Mouse (Mus musculus): ENCODE measurements at regions not wholly inside any gene's neighbourhood (a gene's known extent, or its start where the extent isn't known, plus 50 kb on each side); places are given as distances from the start of the nearest gene placed in this dataset.
A peak's percentile ranks its signal among the peaks of the same experiment; 100 is the strongest.

DNA sequence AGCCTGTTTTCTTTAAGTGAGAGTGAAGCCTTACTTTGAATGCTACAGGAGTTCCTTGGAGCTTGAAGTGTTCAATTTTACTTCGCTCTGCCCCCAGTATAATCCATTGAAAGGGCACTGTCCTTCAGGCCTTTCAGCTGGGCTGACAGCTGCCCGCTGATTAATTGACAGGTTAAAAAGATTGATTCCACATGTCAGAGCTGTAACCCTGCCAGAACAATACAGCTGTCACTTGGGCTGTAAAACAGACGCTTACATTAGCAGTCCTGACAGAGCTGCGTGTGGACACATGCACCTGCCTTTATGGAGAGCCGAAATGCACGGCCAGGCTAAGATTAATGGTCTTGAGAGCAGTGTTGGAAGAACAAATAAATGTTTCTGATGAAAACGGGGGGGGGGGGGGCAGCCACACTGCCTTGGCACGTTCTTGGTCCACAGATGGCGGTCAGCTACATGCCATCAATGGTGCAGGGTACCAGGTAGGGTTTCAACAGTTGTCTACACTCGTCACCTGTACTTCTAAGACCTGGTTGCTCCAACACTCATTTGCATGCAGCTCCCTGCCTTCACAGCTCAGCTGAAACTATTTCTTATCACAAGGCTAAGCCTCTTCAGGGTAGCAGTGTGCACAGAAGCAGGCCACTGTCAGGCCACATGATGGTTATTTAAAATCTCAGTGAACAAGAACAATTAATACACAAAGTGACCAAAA is 407.3 kb downstream of the Gm45692 start:
- DNase-seq = no peak

DNA sequence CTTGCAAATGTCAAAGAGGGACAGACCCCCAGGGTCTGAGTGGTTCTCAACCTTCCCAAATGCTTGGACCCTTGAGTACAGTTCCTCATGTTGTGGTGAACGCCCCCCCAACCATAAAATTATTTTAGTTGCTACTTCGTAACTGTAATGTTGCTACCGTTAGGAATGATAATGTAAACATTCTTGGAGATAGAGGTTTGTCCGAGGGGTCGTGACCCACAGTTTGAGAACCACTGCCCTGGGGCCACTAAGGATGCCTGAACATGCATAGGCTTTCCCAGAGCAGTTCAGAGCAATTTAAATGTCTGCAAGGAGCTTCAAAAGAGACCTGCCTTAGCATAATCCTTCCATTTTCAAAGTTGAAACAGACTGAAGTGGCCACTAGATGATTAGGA is 407.8 kb downstream of the Gm45692 start:
- DNase-seq = no peak

DNA sequence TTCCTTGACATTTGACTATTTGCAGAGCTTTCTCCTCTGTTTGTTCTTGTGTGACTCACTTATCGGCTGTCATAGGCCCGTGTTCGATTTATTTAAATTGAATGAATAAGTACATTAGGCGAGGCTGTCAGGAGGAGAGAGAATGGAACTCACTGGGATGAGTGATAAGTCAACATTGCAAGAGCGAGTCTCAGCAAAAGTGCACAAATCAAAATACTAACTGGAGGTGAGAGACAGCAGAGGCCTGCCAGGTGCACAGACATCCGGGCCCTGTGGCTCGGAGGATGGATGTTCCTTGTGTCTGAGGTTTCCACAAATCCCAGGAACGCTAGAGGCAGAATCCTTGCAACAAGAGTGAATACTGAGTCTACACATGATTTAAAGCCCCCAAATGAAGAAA is 410.6 kb downstream of the Gm45692 start:
- DNase-seq = no peak

DNA sequence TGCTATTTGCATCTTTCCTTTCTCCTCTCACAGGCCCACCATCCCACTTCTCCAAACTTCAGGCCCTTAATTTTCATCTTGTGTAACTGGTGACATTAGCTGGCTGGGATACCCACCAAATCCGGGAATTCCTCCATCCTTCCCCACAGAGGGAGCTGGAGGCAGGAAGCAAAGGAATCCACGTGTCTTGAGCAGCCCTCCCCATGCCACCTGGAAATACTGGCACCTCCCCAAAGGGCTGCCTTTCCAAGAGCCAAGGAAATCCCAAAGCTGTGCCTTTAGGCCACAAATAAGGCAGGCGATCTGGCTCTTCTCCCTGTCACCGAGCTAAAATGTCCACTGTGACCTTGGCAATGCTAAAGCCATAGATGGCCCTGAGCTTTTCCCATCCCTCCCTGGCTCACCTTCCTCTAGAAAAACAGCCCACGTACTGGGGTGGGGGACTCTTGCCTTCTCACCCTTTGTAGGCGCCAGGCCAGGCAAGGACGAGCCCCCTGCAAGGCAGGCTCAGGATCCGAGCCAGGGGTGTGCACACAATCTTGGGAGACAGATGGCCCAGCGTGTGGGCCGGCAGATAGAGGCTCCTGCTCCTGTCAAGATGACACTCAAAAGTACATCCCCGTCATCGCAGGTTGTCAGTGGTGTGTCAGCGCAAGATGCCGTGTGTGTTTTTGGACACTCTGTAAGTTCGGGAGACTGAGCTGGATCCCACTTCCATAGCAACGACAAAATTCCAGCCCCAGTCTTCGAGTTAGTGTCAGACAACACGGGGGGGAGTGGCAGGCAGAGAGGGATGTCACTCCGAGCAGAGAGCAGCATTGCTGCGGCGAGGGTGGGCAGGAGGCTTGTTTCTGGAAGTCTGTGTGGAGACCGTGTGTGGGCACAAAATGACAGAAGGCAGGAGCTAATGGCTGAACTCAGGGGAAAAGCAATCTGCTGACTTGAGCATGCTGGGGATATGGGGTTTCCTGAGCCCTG is 414.4 kb downstream of the Gm45692 start:
- DNase-seq = no peak

DNA sequence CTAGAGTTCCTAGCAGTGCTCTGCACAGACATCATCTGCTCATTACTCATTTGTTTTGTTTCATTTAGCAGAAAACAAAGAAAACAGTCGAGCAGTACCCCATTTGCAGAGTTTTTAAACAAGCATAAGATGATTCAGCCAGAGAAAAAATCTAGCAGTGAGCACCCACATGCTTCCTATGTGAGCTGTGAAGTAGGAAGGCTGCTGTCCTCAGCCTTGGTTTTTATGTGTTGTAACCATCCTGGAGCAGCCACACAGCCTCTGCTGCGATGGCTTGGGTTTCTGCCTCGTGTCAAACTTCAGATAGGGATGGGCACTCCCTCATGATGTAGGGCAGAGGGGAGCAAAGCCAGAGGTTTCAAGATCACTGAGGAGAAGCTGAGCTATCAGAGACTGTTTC is 416.5 kb downstream of the Gm45692 start:
- DNase-seq = no peak

DNA sequence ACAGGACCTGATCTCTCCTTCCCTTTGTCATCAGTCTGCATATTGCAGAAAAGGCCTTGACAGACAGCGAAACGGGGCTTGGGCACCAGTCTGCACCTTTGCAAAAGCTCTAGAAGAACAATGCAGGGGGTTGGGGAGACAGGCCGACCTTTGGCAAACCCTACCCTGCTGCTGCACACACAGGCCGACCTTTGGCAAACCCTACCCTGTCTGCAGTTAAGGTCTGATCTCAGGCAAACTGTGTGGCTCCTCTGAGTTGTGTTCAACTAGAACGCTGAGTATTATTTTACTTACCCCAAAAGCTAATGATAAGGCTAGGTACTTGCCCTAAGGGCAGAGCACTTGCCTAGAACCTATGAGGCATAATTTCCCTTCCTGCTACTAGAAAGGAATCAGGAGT is 423.4 kb upstream of the Zfp703 start:
- DNase-seq = peak in 1 of 2 experiments; percentile 14

DNA sequence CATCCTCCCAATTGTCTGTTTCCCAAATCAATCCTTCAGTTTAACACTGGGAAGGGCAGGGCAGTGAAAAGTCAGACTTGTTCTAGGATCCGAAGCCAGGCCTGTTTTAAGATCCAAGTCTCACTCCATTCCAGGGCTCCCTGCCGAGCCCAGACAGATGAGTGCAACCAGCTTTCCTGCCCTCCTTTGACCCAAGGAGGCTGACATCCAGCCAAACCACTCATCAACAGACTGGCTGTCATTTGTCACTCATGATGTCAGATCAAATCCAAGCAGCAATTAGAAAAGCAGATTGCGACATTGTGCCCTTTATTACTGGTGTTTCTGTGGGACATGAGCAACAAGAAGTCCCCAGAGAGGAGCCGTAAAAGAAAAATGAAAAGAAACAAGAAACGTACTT is 417.9 kb upstream of the Zfp703 start:
- DNase-seq = peak in 1 of 2 experiments; percentile 9

DNA sequence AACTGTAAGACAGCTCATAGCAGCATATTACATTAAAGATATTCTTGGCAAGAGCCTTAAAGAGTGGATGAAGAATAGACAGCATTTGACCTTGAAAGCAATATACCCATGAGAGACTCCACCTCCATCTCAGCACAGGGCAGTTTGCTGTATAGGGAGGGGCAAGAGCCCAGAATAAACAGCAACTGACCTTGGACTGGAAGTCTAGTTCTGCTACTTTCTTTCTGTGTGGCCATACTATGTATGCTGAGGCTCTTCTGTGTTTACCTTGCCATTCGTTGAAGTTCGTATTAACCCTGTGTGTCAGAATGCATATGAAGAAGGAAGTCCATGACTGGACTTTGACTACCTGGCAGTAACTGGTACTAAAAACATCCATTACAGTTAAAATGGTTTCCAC is 414.0 kb upstream of the Zfp703 start:
- no peak for DNase-seq

DNA sequence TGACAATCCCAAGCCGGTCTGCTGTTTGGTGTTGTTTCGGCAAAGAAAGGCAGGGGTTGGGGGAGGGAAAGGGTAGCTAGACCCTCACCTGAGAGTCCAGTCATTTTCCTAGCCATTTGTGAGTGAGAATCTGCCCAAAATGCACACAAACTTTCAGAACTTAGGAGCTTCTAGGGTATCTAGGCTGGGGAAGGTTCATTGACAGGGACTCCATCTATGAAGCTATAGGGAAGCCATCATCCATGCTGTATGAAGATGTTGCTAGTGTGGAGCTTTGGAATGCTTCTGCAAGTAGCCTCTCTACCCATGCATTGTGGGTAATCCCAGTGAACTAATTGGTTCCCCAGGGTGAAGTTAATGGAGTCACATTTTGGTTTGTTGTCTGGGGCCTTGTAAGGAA is 412.9 kb upstream of the Zfp703 start:
- no peak for DNase-seq

DNA sequence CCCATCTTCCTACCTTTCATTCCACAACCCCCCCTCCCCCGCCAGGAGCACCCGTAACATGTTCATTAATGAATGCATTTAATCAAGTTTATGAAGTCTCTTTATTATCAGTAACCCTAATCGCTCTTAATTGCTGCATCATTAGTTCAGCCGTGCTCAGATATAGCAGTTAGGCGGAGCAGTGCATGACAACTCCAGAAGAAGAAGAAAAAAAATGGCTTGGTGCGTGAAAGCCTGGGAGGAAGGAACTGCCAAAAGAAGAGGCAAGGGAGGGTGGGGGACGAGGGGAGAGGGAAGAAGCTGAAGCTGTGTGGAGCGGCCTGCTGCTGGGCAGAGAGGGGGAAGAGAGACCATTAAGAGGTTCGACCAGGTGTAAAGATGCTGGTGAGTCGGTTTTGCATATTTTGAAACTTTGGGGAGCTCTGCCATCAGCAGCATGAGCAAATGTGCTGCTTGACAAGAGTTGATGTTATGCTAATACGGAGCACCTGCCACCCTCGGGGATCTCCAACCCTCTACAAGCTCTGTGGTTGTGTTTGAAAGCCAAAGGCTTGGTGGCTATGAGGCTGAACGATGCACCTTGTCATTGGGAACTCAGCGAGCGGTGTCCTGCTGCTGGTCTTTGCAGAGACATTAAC is 408.6 kb upstream of the Zfp703 start:
- no peak for DNase-seq

DNA sequence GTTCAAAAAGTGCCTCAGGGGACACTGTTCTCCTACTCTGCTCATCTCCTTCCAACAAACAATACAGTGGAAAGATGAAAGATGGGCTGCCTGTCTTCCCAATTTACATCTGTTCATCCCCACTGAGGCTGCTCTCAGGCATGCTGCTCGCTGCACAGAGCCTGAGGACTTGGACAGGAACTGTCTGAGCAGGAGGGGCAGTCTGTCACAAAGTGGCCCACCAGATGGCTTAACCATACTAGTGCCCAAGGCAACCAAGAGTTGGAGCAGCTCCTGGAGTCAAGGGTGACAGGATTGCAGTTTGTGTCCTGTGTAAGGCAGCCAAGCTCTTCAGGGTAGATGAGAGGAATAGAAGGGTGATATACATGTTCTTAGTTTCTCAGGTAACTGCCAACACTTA is 388.3 kb upstream of the Zfp703 start:
- no peak for DNase-seq

DNA sequence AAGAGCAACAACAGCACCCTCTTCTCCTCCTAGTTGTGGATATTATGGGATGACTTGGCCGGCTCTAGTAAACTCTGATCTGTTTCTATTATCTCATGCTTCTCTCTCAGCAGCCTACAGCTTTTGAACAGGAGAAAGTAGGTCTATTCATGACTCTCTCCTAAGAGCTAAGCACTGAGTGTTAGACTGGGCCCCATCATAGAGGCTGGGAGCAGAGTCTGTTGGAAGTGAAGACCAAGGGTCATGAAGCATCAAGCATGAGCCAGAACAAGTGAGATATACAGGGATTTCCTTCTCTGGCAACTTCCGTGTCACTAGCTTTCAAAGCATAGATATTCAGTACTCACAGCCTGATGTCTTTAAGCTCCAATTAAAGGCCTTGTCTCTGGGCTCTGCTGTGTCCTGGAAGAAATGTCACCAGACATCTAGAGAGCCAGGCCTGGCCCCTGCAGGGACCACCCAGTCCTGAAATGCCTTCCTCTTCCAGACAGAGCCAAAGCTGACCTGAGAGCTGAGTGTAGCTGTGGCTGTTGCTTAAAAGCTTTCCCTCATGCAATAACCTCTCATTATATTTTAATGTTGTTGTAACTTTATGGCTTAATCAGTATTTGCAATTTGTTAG is 386.4 kb upstream of the Zfp703 start:
- DNase-seq = no peak

DNA sequence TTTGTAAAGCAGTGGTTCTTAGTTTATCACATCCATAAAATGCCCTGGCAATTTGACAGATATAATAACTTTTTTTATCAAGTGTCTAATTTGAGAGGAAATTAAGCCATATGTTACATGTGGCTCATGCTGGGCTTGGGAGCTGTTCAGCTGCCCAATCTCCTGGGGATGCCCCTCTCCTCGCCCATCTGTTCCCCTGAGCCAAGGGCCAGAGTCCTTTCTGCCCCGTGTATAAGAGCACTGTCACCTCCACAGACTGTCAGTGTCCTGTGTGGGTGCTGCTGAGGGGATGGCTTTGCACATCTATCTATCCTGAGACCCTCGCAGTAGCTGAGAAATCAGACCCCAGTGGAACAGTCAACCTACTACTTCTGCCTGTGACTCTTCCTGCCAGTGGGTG is 385.9 kb upstream of the Zfp703 start:
- no peak for DNase-seq

DNA sequence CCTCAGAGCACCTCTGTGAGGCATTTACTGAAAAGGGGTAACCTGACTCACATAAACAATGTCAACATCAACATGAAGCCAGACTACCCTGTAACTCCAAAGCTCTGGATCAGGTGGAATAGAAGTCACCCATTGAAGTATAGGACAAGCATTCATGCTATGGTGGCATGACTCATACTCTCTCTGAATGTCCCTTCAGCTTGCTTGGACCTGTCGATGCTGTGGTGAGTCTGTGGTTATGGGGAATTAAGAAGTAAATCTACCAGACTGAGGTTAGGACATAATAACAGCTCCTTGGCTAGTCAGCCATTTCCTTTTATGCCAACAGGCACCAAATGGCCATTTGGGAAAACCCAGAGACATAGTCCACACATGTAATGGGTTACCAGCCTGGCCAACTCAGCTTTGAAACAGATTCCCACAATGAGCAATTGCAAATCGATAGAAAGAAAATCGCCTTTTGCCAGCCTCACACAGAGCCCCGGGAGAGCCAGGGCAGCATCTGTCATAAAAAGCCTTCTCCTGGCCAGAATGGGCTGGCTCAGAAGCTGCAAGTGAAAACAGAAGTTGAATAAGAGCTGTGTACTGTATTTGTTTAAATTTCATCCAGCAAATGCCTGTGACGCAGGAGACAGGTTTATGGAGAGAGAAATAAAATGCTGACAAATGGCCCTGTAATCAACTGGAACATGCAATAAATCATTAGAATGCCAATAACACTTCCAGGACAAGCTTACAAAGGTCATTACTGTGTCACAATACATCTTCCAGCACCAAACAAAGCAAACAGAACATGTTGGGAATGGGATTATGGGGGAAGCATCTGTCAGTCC is 383.4 kb upstream of the Zfp703 start:
- DNase-seq = no peak

DNA sequence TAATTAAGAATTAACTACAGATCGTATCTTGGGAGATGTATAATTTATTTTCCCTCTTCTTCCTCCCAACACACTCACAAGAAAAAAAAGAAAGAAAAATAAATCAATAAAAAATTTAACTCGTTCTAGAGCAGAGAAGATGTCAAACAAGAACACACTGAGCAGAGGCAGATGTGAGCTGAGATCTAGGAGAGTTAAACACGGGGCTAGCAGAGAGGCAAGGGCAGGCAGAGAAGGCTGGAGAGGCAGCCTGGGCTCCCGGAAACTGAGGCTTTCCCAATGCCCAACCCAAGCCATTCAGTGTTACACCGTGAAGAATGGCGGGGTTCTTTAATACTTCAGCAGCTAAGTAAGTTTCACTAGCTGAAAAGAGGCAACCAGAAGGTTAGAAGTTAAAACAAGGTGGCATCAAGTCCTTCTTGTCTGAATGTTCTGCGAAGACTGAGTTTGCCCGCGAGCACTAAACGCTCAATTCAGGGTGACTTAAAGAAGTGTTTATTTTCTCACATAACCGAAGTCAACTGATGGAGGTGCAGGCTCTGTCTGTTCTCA is 382.7 kb upstream of the Zfp703 start:
- DNase-seq = no peak

DNA sequence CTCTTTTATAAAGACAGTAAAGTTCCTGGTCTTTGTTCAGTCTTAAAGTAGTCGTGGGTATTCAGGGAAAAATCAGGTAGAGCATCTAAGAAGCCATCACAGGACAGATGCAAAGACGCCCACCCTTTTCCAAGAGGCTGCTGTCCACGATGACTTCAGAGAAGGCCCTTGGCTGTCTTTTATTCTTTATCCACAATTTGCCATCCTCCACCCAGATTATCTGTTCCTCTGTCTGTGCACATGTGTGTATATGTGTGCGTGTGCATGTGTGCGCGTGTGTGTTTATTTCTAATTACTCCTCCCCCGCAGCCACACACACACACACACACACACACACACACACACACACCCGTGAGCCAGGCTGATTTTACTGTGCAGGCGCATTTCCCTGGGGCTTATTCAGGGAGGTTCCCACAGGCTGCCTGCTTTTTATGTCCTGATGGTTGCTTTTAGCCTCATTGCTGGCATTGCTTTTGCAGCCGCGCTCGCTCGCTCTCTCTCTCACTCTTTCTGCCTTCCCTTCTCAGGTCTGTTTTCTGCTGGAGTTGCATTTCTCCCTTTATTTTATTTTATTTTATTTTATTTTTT is 381.6 kb upstream of the Zfp703 start:
- DNase-seq = no peak

DNA sequence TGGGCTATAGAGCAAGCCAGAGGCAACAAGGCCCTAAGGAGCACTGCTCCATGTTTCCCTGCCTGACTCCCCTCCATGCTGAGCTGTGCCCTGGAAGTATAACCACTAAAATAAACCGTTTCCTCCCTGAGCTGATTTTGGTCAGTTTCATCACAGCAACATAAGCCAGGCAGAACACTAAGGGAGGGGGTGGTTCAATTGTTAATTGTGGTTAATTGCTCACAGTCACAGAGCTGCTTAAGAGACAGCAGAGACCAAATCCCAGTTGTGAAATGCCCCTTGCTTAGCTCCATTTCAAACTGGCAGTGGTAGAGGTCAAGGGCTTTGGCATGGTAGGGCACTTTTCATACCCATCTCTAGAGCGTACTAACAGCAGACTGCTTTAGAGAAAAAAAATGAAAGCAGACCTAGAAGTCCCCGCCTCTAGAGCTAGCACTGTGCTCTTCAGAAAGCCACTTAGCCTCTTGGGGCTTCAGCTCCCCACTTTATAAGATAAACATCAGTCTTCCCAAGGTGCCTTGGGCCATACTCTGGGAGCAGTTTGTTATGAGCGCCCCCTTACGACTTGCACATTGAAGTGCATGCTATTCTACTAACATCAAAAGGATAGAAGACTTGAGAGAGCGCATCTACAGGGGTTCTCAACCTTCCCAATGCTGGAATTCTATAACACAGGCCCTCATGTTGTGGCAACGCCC is 380.3 kb upstream of the Zfp703 start:
- peak in 1 of 2 experiments; percentile 7 for DNase-seq

DNA sequence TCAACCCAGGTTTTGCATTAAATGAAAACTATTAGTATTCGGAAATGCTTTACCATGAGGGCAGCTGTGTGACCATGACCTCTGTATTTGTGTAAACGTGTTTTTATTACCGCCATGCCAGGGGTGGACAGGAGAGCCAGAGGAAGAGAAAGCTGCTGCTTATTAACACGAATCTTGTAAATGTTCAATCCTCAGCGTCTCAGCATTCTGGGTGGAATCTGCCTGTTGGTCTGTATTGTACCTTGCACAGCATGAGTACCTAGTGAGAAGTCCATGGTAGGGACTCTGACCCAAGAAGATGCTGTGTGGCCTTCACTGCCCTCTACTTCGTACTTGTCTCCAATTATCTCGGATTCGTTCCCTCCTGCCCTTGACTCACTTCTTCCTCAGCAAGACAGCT is 378.6 kb upstream of the Zfp703 start:
- DNase-seq = peak; percentile 52 to 67

DNA sequence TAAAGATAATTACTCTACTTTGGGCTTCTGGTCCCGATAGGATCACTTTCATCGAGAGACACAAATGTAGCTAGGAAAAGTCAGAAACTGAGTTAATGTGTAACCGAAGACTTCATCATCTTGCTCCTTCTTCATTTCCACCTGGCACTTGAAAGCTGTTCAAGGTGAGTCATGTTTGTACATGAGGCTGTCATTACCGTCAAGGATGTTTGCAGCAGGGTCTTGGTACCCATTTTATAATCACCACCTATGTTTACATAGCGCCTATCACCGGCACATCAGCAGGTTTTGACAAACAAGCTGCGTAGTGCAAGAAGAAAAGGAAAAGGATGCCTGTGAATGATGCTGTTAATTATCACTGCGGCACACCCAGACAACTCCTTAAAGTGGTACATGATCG is 377.0 kb upstream of the Zfp703 start:
- no peak for DNase-seq

DNA sequence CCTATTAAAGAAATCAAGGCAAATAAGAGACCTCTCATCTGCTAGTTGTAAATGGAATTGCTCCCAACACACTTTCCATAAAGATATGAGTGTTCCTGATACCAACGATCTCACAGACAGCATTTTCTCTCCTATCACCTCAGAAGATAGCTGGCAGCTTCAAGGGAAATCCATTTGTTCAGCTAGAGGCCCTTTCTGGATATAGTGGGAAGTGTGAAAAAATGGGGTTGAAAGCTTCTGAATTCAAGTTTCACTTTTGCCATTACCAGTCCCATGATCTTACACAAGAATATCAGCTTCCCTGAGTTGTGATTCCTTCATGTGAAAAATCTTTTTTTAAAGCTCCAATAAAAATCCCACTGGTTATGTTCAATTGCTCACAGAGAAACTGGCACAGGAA is 369.1 kb upstream of the Zfp703 start:
- DNase-seq = no peak

DNA sequence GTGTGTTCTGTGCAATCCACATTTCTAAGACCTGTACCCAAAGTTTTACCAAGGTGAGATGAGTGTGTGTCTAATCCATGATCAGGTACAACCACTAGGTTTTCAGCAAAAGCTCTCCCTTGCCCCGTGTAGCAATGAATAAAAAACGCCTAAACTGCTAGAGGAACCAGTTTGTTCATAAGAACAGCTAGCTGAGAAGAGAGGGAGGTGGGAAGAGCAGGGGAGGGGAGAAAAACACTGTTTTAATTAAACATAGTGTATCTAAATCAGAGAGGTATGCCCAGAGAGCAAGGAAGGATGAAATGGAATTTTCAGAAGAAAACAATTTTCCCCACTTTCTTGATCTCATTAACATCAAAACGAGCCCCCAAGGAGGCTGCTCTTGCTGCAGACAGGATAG is 368.5 kb upstream of the Zfp703 start:
- DNase-seq = no peak

Data from kidney, postnatal 36 days (tissue).